Comparison of ENCODE assay signal across 10 mouse cellular contexts in the genomic region with DNA sequence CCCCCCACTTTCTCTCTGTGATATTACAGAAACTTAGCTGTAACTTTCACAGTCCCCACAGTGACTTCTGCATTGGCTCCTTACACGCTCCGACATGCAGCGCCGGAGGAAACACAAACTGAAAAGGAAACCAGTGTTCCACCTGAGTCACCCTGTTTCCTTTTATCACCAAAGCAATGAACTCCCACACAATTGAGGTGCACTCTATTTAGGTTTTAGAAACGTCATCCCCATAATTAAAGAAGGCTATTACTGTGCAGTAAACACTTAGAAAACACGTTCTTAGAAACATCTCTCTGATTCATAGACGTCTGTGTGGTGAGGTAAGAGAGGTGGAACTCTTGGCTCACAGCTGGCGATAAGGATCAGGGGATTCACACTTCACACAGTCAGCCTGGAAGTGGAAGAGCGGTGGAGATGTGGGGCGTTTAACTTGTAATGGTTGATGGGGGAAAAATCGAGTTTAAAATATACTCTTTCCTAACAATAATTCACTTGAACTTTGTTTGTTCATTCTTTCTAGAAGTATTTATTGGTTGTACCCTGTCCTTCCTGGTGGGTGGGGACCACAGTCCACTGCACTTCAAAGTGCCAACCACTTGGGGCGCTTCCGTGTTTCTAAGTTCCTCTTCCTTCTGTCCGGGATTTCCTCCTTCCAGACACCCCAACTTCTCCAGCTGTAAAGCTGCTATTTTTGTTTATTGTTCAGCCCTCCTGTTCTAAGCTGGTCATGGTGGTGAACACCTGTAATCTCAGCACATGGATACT. TPM values are rescaled to one million over a fixed set of nuclear protein-coding genes. Genes with fewer than 3 reads are reported as not detected.
A peak's percentile ranks its signal among the peaks of the same experiment; 100 is the strongest.
DNase-seq lines count a peak whose midpoint lies in the region; ATAC-seq and TF ChIP-seq lines count a peak whose summit lies in the region.
"Had no signal": no experiment of that assay in that cellular context is flagged by ENCODE, and none has a peak within 500 bp of the region (broad histone marks: within the 10 kb centered on the region; RNA-seq: fewer than 3 reads in every experiment).

No protein-coding gene starts in this region.

- no peak for ATAC-seq in hindbrain, postnatal 0 days
- ATAC-seq in hindbrain, embryonic 12.5 days (ENCODE audit: low FRiP score): no peak
- ATAC-seq in embryonic facial prominence, embryonic 14.5 days (ENCODE audit: low read depth): peak; percentile 38; the same call in 1 of the 2 replicates
- ATAC-seq in lung, embryonic 14.5 days (ENCODE audit: insufficient read depth): no peak
- ATAC-seq in cerebellum, adult (ENCODE audit: insufficient number of reproducible peaks, low FRiP score, low TSS enrichment): no peak
- no peak for ATAC-seq in midbrain, embryonic 13.5 days

- H3K9ac ChIP-seq in hindbrain, postnatal 0 days (replicated peaks; ENCODE audit: low read length): no peak overlapping the region
- H3K9ac ChIP-seq in hindbrain, embryonic 12.5 days: no peak overlapping the region
- H3K9ac ChIP-seq in ES-Bruce4 (ENCODE audit: low read depth, poor library complexity, severe bottlenecking): no peak overlapping the region
- no peak overlapping the region for H3K9ac ChIP-seq in embryonic facial prominence, embryonic 14.5 days (ENCODE audit: low read depth, low read length)
- H3K9ac ChIP-seq in lung, embryonic 14.5 days: no peak overlapping the region
- H3K9ac ChIP-seq in midbrain, embryonic 13.5 days (replicated peaks): no peak overlapping the region
- H3K9ac ChIP-seq: embryonic facial prominence, embryonic 15.5 days; midbrain, embryonic 12.5 days had no signal

- H3K9me3 ChIP-seq in hindbrain, postnatal 0 days (ENCODE audit: low read length): no peaks in the 10 kb centered on the region
- no peaks in the 10 kb centered on the region for H3K9me3 ChIP-seq in hindbrain, embryonic 12.5 days (replicated peaks)
- no peaks in the 10 kb centered on the region for H3K9me3 ChIP-seq in ES-Bruce4 (replicated peaks; ENCODE audit: control insufficient read depth, insufficient read depth, low read length, poor library complexity, severe bottlenecking)
- H3K9me3 ChIP-seq in embryonic facial prominence, embryonic 14.5 days (ENCODE audit: control insufficient read depth, low read length): no peaks in the 10 kb centered on the region
- H3K9me3 ChIP-seq in lung, embryonic 14.5 days (ENCODE audit: low read depth, low read length): no peaks in the 10 kb centered on the region
- no peaks in the 10 kb centered on the region for H3K9me3 ChIP-seq in midbrain, embryonic 13.5 days
- H3K9me3 ChIP-seq: embryonic facial prominence, embryonic 15.5 days; midbrain, embryonic 12.5 days had no signal

- TF ChIP-seq CTCF in hindbrain, postnatal 0 days (IDR thresholded peaks at IDR 0.05; ENCODE audit: low read depth): peak; percentile 50
- peak; percentile 13 for TF ChIP-seq CTCF in ES-Bruce4 (IDR thresholded peaks at IDR 0.05; ENCODE audit: low read depth, low read length)
- peak; percentile 49 for TF ChIP-seq CTCF in lung, embryonic 14.5 days (IDR thresholded peaks at IDR 0.05; ENCODE audit: low read depth)

- TF ChIP-seq POLR2A in ES-Bruce4 (IDR thresholded peaks at IDR 0.05; ENCODE audit: insufficient read depth, low read length): no peak

- 51% methylated on average over 14 of the region's 14 CpGs for WGBS in hindbrain, postnatal 0 days
- WGBS in hindbrain, embryonic 12.5 days: 52% methylated on average over 14 of the region's 14 CpGs
- 41% methylated on average over 14 of the region's 14 CpGs for WGBS in embryonic facial prominence, embryonic 14.5 days
- 32% methylated on average over 14 of the region's 14 CpGs for WGBS in lung, embryonic 14.5 days
- 55% methylated on average over 14 of the region's 14 CpGs for whole genome bisulfite sequencing in midbrain, embryonic 13.5 days

- H3K4me2 ChIP-seq in hindbrain, postnatal 0 days (ENCODE audit: low read depth, low read length): no peak overlapping the region
- no peak overlapping the region for H3K4me2 ChIP-seq in hindbrain, embryonic 12.5 days (replicated peaks)
- H3K4me2 ChIP-seq in embryonic facial prominence, embryonic 14.5 days (ENCODE audit: low read depth, low read length): no peak overlapping the region
- H3K4me2 ChIP-seq in lung, embryonic 14.5 days: no peak overlapping the region
- H3K4me2 ChIP-seq in midbrain, embryonic 13.5 days (replicated peaks): no peak overlapping the region
- H3K4me2 ChIP-seq: embryonic facial prominence, embryonic 15.5 days; midbrain, embryonic 12.5 days had no signal

- peak; percentile 33 for DNase-seq in hindbrain, postnatal 0 days (ENCODE audit: low spot score)
- DNase-seq in embryonic facial prominence, embryonic 14.5 days (ENCODE audit: low spot score): peak; percentile 51
- peak; percentile 59 for DNase-seq in lung, embryonic 14.5 days
- DNase-seq in adipocyte (ENCODE audit: low spot score): no peak

- no peak overlapping the region for H3K4me3 ChIP-seq in hindbrain, postnatal 0 days (ENCODE audit: low read length)
- no peak overlapping the region for H3K4me3 ChIP-seq in hindbrain, embryonic 12.5 days
- no peak overlapping the region for H3K4me3 ChIP-seq in ES-Bruce4 (ENCODE audit: low read depth, low read length)
- H3K4me3 ChIP-seq in embryonic facial prominence, embryonic 14.5 days (ENCODE audit: low read depth, low read length): no peak overlapping the region
- no peak overlapping the region for H3K4me3 ChIP-seq in lung, embryonic 14.5 days (ENCODE audit: low read depth, low read length)
- H3K4me3 ChIP-seq in midbrain, embryonic 13.5 days (replicated peaks): no peak overlapping the region
- H3K4me3 ChIP-seq: embryonic facial prominence, embryonic 15.5 days; midbrain, embryonic 12.5 days had no signal

- no peaks in the 10 kb centered on the region for H3K36me3 ChIP-seq in hindbrain, postnatal 0 days (ENCODE audit: insufficient read depth, low read length)
- H3K36me3 ChIP-seq in hindbrain, embryonic 12.5 days: no peaks in the 10 kb centered on the region
- H3K36me3 ChIP-seq in ES-Bruce4 (ENCODE audit: control insufficient read depth, insufficient read depth, low read length, poor library complexity, severe bottlenecking): no peaks in the 10 kb centered on the region
- H3K36me3 ChIP-seq in embryonic facial prominence, embryonic 14.5 days (ENCODE audit: control insufficient read depth, insufficient read depth, low read length): no peaks in the 10 kb centered on the region
- no peaks in the 10 kb centered on the region for H3K36me3 ChIP-seq in lung, embryonic 14.5 days (ENCODE audit: insufficient read depth)
- H3K36me3 ChIP-seq in midbrain, embryonic 13.5 days: no peaks in the 10 kb centered on the region
- H3K36me3 ChIP-seq: embryonic facial prominence, embryonic 15.5 days; midbrain, embryonic 12.5 days had no signal

- H3K27me3 ChIP-seq in hindbrain, postnatal 0 days (ENCODE audit: insufficient read depth, low read length): no peaks in the 10 kb centered on the region
- H3K27me3 ChIP-seq in hindbrain, embryonic 12.5 days: peaks cover 12% of the 10 kb centered on the region; the same call in 1 of the 2 replicates
- no peaks in the 10 kb centered on the region for H3K27me3 ChIP-seq in ES-Bruce4 (ENCODE audit: control insufficient read depth, insufficient read depth, low read length, poor library complexity, severe bottlenecking)
- no peaks in the 10 kb centered on the region; the same call in 1 of the 2 replicates for H3K27me3 ChIP-seq in embryonic facial prominence, embryonic 14.5 days (replicated peaks; ENCODE audit: control insufficient read depth, insufficient read depth, low read length)
- H3K27me3 ChIP-seq in lung, embryonic 14.5 days (ENCODE audit: insufficient read depth, low read length): peaks cover 5% of the 10 kb centered on the region; the same call in 1 of the 2 replicates
- H3K27me3 ChIP-seq in midbrain, embryonic 13.5 days: peaks cover 17% of the 10 kb centered on the region

- no peak for TF ChIP-seq EP300 in ES-Bruce4 (IDR thresholded peaks at IDR 0.05; ENCODE audit: insufficient read depth, low read depth, low read length)

- H3K27ac ChIP-seq in hindbrain, postnatal 0 days: no peak overlapping the region
- no peak overlapping the region for H3K27ac ChIP-seq in hindbrain, embryonic 12.5 days
- no peak overlapping the region for H3K27ac ChIP-seq in ES-Bruce4 (ENCODE audit: insufficient read depth, low read length)
- no peak overlapping the region for H3K27ac ChIP-seq in embryonic facial prominence, embryonic 14.5 days (replicated peaks; ENCODE audit: low read depth, low read length)
- H3K27ac ChIP-seq in lung, embryonic 14.5 days (ENCODE audit: low read depth): no peak overlapping the region
- H3K27ac ChIP-seq in midbrain, embryonic 13.5 days: no peak overlapping the region
- H3K27ac ChIP-seq: embryonic facial prominence, embryonic 15.5 days; midbrain, embryonic 12.5 days had no signal

- H3K4me1 ChIP-seq in hindbrain, postnatal 0 days (ENCODE audit: insufficient read depth, low read length): no peaks in the 10 kb centered on the region
- no peaks in the 10 kb centered on the region for H3K4me1 ChIP-seq in hindbrain, embryonic 12.5 days
- peaks cover 1% of the 10 kb centered on the region for H3K4me1 ChIP-seq in ES-Bruce4 (ENCODE audit: control insufficient read depth, insufficient read depth, low read length)
- no peaks in the 10 kb centered on the region for H3K4me1 ChIP-seq in embryonic facial prominence, embryonic 14.5 days (ENCODE audit: control insufficient read depth, insufficient read depth, low read length)
- H3K4me1 ChIP-seq in lung, embryonic 14.5 days (ENCODE audit: insufficient read depth): no peaks in the 10 kb centered on the region
- H3K4me1 ChIP-seq in midbrain, embryonic 13.5 days (replicated peaks): peaks cover 9% of the 10 kb centered on the region; the same call in 1 of the 2 replicates
- H3K4me1 ChIP-seq: embryonic facial prominence, embryonic 15.5 days had no signal

RNA-seq across cellular contexts. Expression of gene Atf3, which starts 24.0 kb away (rescaled TPM):
- 1.6 and 1.8 TPM in 2 replicates for total RNA-seq in hindbrain, postnatal 0 days (2014; rRNA removed)
- 1.7 and 1.8 TPM in 2 replicates for polyA plus RNA-seq in hindbrain, postnatal 0 days (2015; fragmentation: Nextera tagmentation; extraction: Ambion mirVana)
- 1.9 and 2.7 TPM in 2 replicates for polyA plus RNA-seq in hindbrain, embryonic 12.5 days (2016; fragmentation: Nextera tagmentation; extraction: Ambion mirVana)
- 4.4 and 7.2 TPM in 2 replicates for polyA plus RNA-seq in ES-Bruce4 (2011; ENCODE audit: insufficient read depth, insufficient read length, low read depth, missing spikeins)
- polyA plus RNA-seq in embryonic facial prominence, embryonic 14.5 days (2014; fragmentation: Nextera tagmentation; extraction: Ambion mirVana): 4.3 and 4.9 TPM in 2 replicates
- polyA plus RNA-seq in lung, embryonic 14.5 days (2014; fragmentation: Nextera tagmentation; extraction: Ambion mirVana): 3.7 and 4.5 TPM in 2 replicates
- 0.83 and 1.2 TPM in 2 replicates for polyA plus RNA-seq in midbrain, embryonic 13.5 days (2015; fragmentation: Nextera tagmentation; extraction: Ambion mirVana)

RNA-seq across cellular contexts. Expression of gene Fam71a, which starts 29.2 kb away (rescaled TPM):
- not detected in 2 replicates for total RNA-seq in hindbrain, postnatal 0 days (2014; rRNA removed)
- polyA plus RNA-seq in hindbrain, postnatal 0 days (2015; fragmentation: Nextera tagmentation; extraction: Ambion mirVana): not detected in 2 replicates
- not detected in 2 replicates for polyA plus RNA-seq in hindbrain, embryonic 12.5 days (2016; fragmentation: Nextera tagmentation; extraction: Ambion mirVana)
- polyA plus RNA-seq in ES-Bruce4 (2011; ENCODE audit: insufficient read depth, insufficient read length, low read depth, missing spikeins): not detected in 2 replicates
- not detected in 2 replicates for polyA plus RNA-seq in embryonic facial prominence, embryonic 14.5 days (2014; fragmentation: Nextera tagmentation; extraction: Ambion mirVana)
- polyA plus RNA-seq in lung, embryonic 14.5 days (2014; fragmentation: Nextera tagmentation; extraction: Ambion mirVana): not detected in 2 replicates
- not detected in 2 replicates for polyA plus RNA-seq in midbrain, embryonic 13.5 days (2015; fragmentation: Nextera tagmentation; extraction: Ambion mirVana)
- polyA plus RNA-seq: embryonic facial prominence, embryonic 15.5 days; midbrain, embryonic 12.5 days had no signal
